Mouse (Mus musculus): ENCODE data around the gene Dmrta2.

Gene Dmrta2

DNA sequence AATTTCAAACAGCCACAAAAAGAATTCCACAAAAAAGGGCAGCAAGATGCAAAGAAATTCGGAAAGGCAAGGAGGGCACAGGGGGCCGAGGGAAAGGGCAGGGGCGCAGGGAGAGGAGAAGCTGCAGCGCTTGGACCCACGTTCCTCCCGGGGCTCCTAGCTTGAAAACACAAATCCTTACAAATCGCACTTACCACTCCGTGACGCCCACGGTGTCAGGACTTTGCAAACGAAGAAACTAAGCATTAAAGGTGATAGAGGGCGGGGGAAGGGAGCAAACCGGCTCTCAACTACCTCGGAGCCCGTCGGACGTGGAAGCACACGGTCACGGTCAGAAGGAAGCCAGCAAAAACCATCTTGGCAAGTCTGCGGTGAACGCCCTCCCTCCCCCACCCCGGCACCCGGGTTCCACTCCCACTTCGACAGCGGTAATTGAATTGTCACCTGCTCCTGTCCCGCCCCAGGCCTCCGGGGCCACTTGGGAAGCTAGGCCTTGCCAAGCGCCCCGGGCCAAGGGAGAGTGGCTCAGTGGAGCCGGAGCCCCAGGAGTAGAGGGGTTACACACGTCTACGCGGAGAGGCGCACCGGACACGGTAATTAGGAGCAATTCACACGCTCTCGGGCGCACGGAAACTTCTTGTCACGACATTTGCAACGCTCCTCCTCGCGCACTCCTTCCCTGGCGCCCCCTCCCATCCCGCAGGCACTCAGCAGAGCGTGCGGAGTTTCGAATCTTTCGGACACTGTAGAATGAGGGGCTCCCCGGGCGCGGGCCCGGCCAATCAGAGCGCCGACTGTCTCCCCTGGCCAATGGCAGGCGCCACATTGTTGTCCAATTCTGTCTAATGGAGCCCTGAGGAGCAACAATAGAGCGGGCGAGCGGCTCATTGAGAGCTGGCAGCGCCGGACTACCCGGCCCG is at the start of gene Dmrta2:
TSS of gene Dmrta2 (plus strand) at position 906 of the 920 bp plus-strand sequence.
- CTCF ChIA-PET = interaction anchor here in 2 of 4 experiments (0.5 to 0.7 kb wide), 2 partner anchors 45 to 388 kb away, joined by 3 to 4 read pairs; no protein-coding TSS in a partner anchor
- POLR2A ChIA-PET = interaction anchor here in 2 of 4 experiments (0.5 to 1.6 kb wide), 8 partner anchors 10 to 571 kb away, joined by 3 to 5 read pairs (median 4); partner anchors contain the start of gene Ttc39a (in 1 of the 2)

DNA sequence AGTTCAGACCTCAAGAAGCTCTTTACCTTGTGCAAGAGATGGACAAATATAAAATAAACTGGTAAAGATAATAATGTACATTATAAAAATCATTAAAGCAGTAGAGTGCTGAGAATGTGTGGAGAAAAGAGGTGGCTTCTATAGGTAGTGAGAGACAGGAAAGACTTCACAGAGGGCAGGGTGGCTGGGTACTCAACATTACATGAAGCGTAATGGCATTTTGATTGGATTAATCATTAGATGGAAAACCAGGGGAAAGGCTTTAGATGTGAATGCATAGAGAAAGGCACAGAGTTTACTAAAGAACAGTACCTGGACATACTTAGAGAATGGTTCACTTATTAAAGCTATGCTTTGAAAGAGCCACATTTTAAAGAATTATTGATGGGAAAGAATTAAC is 48.8 kb upstream of the Dmrta2 start:
- POLR2A ChIA-PET = no interaction called here
- CTCF ChIA-PET = no interaction called here

DNA sequence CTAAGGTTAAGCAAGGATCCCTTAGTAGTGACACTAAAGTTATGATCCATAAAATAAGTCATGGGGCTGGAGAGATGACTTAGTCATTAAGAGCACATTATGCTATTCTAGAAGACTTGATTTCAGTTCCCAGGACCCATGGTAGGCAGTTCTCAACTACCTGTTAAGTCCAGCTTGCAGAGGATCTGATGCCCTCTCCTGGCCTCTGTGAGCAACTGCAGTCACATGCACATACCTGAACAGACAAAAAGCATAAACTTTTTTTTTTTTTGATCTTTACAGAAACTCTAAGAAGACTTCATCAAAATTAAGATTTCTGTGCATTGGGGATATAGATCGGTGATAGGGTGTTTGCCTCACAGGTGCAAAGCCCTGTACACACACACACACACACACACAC is 47.4 kb upstream of the Dmrta2 start:
- ChIA-PET POLR2A (interaction anchor here in 1 of 4 experiments (0.7 kb wide), 1 partner anchor 730 kb away, joined by 3 read pairs; no protein-coding TSS in a partner anchor), CTCF (interaction anchor here in 3 of 4 experiments (0.6 to 1.0 kb wide), 6 partner anchors 8 to 316 kb away, joined by 3 to 5 read pairs (median 3); no protein-coding TSS in a partner anchor)

GRCm38 (mm10) chr4:109930935-109931334 is 46.9 kb upstream of the Dmrta2 start:
- POLR2A ChIA-PET = interaction anchor here in 1 of 4 experiments (0.6 kb wide), 1 partner anchor 19 kb away, joined by 3 read pairs; no protein-coding TSS in a partner anchor

DNA sequence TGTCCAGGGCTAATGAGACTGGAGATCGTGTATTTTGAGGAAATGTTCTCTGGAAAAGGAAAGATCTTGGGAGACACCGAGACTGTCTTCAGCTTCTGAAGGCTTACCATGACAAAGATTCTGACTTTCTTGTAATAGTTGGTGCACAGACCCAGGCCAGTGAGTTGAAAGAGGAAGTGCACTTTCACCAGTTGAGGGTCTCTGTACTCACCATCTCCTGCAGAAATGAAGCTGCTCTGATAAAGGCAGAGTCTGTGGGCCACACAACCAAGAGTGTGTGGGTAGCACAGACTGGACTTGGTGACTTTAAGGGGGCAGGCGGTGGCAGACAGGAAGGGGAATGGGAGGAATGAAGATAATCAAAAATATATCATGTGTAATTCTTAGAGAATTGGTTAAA is 41.3 kb upstream of the Dmrta2 start:
- ChIA-PET POLR2A (interaction anchor here in 1 of 4 experiments (2.1 kb wide), 1 partner anchor 8 kb away, joined by 6 read pairs; no protein-coding TSS in a partner anchor), CTCF (no interaction called here)

More at GRCm38 (mm10) chr4:109930935-109931334, 46.9 kb upstream of the Dmrta2 start:
- CTCF ChIA-PET = interaction anchor here in 2 of 4 experiments (0.6 to 1.0 kb wide), 2 partner anchors 9 to 19 kb away, joined by 3 to 5 read pairs; no protein-coding TSS in a partner anchor

DNA sequence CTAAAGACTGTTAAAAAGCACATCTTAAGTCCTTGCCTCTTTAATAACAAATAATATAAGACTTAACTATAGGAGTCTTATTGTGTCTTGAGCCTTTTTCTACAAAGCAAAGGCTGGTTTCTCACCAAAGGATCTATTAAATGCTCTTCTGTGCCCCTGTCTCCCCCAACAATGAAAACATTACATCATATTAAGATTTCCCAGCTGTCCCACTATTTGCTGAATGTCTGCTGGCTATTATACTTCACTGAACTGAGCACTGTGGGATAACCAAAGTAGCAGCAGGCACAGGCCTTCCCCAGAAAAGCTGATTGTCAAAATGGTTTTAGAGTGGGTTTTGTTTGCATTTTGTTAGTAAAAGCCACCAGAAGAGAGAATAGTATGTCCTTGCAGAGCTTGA is 38.6 kb upstream of the Dmrta2 start:
- POLR2A ChIA-PET = no interaction called here
- CTCF ChIA-PET = no interaction called here

DNA sequence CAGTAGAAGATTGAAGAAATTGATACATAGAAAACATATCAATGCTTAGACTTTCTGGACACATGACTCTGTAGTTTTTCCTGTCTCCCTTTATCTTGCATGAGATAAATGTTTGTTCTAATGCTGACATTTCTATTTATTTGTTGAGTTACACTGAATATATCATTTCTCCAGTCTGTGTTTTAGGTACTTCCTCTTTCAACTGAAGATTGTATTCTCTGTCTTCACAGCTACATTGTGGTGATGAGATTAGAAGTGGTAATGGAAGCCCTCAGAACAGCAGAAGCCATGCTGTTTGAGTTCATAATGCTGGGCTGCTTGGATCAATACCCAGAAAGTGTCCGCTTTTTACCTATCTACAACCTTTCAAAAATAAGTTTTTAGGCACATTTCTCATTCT is 32.3 kb upstream of the Dmrta2 start:
- POLR2A ChIA-PET = interaction anchor here in 1 of 4 experiments (1.5 to 1.9 kb wide), 2 partner anchors 10 to 18 kb away, joined by 3 to 6 read pairs; no protein-coding TSS in a partner anchor
- CTCF ChIA-PET = no interaction called here

GRCm38 (mm10) chr4:109949307-109949706 is 28.5 kb upstream of the Dmrta2 start:
- POLR2A ChIA-PET = interaction anchor here in 1 of 4 experiments (1.7 kb wide), 1 partner anchor 11 kb away, joined by 3 read pairs; no protein-coding TSS in a partner anchor
- CTCF ChIA-PET = no interaction called here

DNA sequence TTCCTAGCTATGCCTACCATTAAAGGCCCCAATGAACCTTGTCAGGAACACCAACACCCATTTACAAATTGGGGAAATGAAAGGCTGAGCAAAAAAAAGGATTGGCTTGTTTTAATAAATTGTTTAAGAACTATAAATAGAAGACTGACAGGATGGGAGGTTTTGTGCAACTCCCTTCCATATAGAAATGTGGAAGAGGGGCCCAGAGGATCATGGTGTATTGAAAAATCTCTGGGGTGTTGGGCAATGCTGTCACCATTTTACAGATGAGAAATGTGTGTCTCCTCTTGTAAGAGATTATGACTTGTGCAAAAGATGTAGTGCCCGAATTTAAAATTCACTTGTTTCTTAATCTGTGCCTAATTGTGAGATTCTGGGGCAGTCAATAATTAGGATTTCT is 24.3 kb upstream of the Dmrta2 start:
- POLR2A ChIA-PET = no interaction called here
- CTCF ChIA-PET = no interaction called here

DNA sequence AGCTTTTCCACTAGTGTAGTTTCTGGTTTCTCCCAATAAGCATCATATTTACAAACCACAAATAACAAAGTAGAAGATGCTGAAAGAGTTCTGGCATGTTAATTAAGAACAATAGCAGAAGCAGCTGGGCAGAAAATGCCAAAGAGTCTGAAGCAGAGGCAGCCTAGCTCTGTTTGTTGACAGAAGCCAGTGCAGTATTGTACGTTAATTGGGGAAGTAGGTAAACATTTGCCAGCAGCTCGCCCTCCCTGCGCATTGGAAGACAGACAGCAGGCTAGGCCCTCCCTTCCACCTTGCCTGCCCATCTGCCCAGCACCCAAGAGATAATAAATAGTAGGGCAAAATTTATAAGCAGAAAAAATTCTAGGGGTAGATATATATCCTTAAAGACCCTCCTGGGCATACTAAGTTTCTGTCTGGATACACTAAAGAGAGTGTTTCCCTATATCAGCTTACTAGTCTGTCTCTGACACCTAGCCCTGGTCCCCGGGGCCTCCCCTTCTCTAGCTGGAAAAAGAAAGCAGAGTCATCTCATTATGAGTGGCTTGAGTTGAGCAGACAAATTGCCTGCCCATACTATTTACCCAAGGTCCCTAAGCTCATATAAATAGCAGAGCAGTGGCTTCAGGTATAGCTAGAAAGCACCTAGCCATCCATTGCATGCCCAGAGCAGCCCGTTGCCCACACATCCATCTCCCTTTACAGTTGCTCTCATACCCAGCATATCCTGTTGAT is 17.5 kb upstream of the Dmrta2 start:
- CTCF ChIA-PET = no interaction called here

GRCm38 (mm10) chr4:109963570-109964279 is 14.1 kb upstream of the Dmrta2 start:
- ChIA-PET CTCF (no interaction called here), POLR2A (interaction anchor here in 1 of 4 experiments (0.7 to 1.9 kb wide), 4 partner anchors 12 to 28 kb away, joined by 3 to 4 read pairs (median 3); no protein-coding TSS in a partner anchor)

More for the DNA sequence above, 17.5 kb upstream of the Dmrta2 start:
- POLR2A ChIA-PET = interaction anchor here in 1 of 4 experiments (0.9 kb wide), 1 partner anchor 11 kb away, joined by 3 read pairs; no protein-coding TSS in a partner anchor

DNA sequence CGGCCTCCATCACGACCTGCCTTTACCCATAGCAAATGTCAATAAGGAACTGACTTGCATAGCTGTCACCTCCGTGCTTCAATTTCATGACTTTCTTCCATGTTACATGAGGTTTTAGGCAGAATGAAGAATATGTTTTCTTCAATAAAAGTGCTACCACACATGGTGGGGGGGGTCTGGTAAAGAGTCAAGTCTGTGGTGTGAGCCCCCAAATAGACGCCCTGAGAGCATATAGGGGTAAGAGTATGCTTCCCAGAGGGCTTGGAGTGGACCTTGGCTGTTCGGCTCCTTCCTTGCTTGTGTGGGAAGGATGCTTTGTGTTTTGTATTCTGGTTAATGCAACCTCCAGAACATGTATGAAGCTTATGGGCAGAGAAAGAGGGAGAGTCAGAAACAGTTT is 8.3 kb upstream of the Dmrta2 start:
- CTCF ChIA-PET = no interaction called here
- POLR2A ChIA-PET = interaction anchor here in 1 of 4 experiments (1.2 kb wide), 2 partner anchors 11 to 19 kb away, joined by 3 read pairs; no protein-coding TSS in a partner anchor

- ChIA-PET CTCF (interaction anchor here in 1 of 4 experiments (0.7 kb wide), 1 partner anchor 46 kb away, joined by 3 read pairs; no protein-coding TSS in a partner anchor), POLR2A (interaction anchor here in 1 of 4 experiments (1.5 kb wide), 1 partner anchor 10 kb away, joined by 7 read pairs; no protein-coding TSS in a partner anchor)
Observed at GRCm38 (mm10) chr4:109973991-109974654, 3.7 kb upstream of the Dmrta2 start.

GRCm38 (mm10) chr4:109974655-109975380 is 3.0 kb upstream of the Dmrta2 start:
- POLR2A ChIA-PET = interaction anchor here in 2 of 4 experiments (1.0 to 1.7 kb wide), 6 partner anchors 9 to 31 kb away, joined by 3 to 7 read pairs (median 4); no protein-coding TSS in a partner anchor
- CTCF ChIA-PET = interaction anchor here in 1 of 4 experiments (0.7 kb wide), 1 partner anchor 45 kb away, joined by 3 read pairs; no protein-coding TSS in a partner anchor

DNA sequence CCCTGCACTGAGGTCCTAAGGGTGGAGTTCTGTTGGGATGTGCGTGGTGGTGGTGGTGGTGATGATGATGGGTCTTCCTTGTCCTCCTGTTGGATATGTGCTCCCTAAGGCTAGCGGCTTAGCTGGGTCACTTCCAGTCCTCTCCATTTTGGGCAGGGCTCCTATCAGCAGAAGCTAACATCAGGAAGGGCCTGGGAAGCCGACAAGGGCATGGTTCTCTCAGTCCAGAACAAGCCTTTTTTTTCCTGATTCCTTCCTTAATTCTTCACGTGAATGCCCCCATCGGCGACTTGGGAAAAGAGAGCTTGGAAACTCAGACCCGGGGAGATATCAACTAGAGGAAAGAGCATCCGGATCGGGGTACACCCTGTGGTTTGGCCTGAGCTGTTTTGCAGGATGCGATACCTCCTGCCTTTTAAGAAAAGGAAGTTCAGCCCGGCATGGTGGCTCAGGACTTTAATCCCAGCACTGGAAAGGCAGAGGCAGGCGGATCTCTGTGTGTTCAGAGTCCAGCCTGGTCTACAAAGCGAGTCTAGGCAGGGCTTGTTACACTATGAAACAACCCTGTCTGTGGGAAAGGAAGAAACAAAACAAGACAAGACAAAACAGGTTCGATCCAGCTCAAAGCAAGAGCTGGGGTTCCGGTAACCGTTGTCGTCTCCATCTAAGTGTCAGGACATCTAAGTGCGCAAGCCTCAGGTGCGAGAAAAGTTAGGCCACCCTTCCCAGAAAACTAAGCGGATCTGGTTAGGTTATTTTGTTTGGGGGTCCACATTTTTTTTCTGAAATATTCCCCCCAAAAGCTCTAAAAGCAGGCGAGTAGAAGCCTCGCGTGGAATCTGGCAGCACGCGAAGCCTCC is 2.2 kb upstream of the Dmrta2 start:
- ChIA-PET POLR2A (interaction anchor here in 3 of 4 experiments (0.5 to 1.7 kb wide), 6 partner anchors 9 to 1122 kb away, joined by 3 to 6 read pairs (median 4); no protein-coding TSS in a partner anchor), CTCF (interaction anchor here in 1 of 4 experiments (1.0 kb wide), 1 partner anchor 44 kb away, joined by 3 read pairs; no protein-coding TSS in a partner anchor)
